30 mouse cellular contexts compared by ENCODE assay signal in genomic region chr5:27286876-27287275, GRCm38 (mm10).
DNase-seq lines count a peak whose midpoint lies in the region; ATAC-seq lines count a peak whose summit lies in the region.
"Had no signal": no experiment of that assay in that cellular context is flagged by ENCODE, and none has a peak within 500 bp of the region (broad histone marks: within the 10 kb centered on the region; RNA-seq: fewer than 3 reads in every experiment).

No protein-coding gene starts in this region.

- no peak overlapping the region for H3K4me3 ChIP-seq in forebrain, embryonic 14.5 days (ENCODE audit: low read depth, low read length)
- H3K4me3 ChIP-seq in forebrain, embryonic 11.5 days (ENCODE audit: low read depth, low read length), result no peak overlapping the region
- no peak overlapping the region for H3K4me3 ChIP-seq in forebrain, embryonic 16.5 days (replicated peaks; ENCODE audit: low read length)
- H3K4me3 ChIP-seq: embryonic facial prominence, embryonic 10.5 days; embryonic facial prominence, embryonic 13.5 days; erythroblast, embryonic 14.5 days; gastrocnemius, adult 2 months; heart, embryonic 12.5 days; heart, embryonic 15.5 days had no signal

- DNase-seq in forebrain, embryonic 14.5 days (ENCODE audit: low spot score), result peak; percentile 71
- DNase-seq in forebrain, embryonic 11.5 days (ENCODE audit: low spot score), result no peak
- peak; percentile 59 for DNase-seq in brain, adult 2 months (ENCODE audit: low read depth, low spot score)
- DNase-seq in left cerebral cortex, adult 11 months (ENCODE audit: low spot score), result no peak
- no peak for DNase-seq in neural tube, embryonic 10.5 days (ENCODE audit: extremely low spot score, low spot score)
- DNase-seq: adrenal gland, postnatal 10 days; adrenal gland, postnatal 36 days; B cell, adult 2 months; cerebellum, adult 11-12 months; cerebellum, adult 8-10 months; cerebellum, postnatal 10 days; cerebellum, postnatal 36 days; embryo, embryonic 11 days; gastrocnemius, adult 2 months; gastrocnemius, postnatal 25 days; heart, adult 18-20 months; heart, postnatal 10 days; heart, postnatal 36 days; kidney, adult 2 months had no signal

- H3K9ac ChIP-seq in forebrain, embryonic 14.5 days (ENCODE audit: low read length), result no peak overlapping the region
- no peak overlapping the region for H3K9ac ChIP-seq in forebrain, embryonic 11.5 days (ENCODE audit: low read length)
- no peak overlapping the region for H3K9ac ChIP-seq in forebrain, embryonic 16.5 days (replicated peaks; ENCODE audit: low read depth, low read length)
- H3K9ac ChIP-seq: embryonic facial prominence, embryonic 13.5 days; heart, embryonic 12.5 days; heart, embryonic 15.5 days; hindbrain, embryonic 14.5 days had no signal

- no peaks in the 10 kb centered on the region for H3K36me3 ChIP-seq in forebrain, embryonic 14.5 days (ENCODE audit: control insufficient read depth, insufficient read depth, low read length)
- H3K36me3 ChIP-seq in forebrain, embryonic 11.5 days (ENCODE audit: control insufficient read depth, insufficient read depth, low read length), result no peaks in the 10 kb centered on the region
- no peaks in the 10 kb centered on the region for H3K36me3 ChIP-seq in forebrain, embryonic 16.5 days (ENCODE audit: control insufficient read depth, insufficient read depth)
- H3K36me3 ChIP-seq: embryonic facial prominence, embryonic 10.5 days; embryonic facial prominence, embryonic 13.5 days; G1E; heart, embryonic 12.5 days; heart, embryonic 15.5 days had no signal

- no peak overlapping the region for H3K4me2 ChIP-seq in forebrain, embryonic 14.5 days (ENCODE audit: low read length)
- H3K4me2 ChIP-seq in forebrain, embryonic 11.5 days (ENCODE audit: low read depth, low read length, severe bottlenecking), result no peak overlapping the region
- no peak overlapping the region for H3K4me2 ChIP-seq in forebrain, embryonic 16.5 days (ENCODE audit: low read length)
- H3K4me2 ChIP-seq: embryonic facial prominence, embryonic 13.5 days; heart, embryonic 12.5 days; heart, embryonic 15.5 days; hindbrain, embryonic 14.5 days had no signal

- no peaks in the 10 kb centered on the region for H3K4me1 ChIP-seq in forebrain, embryonic 14.5 days (ENCODE audit: control insufficient read depth, insufficient read depth, low read length)
- no peaks in the 10 kb centered on the region for H3K4me1 ChIP-seq in forebrain, embryonic 11.5 days (replicated peaks; ENCODE audit: control insufficient read depth, insufficient read depth, low read length)
- no peaks in the 10 kb centered on the region for H3K4me1 ChIP-seq in forebrain, embryonic 16.5 days (replicated peaks; ENCODE audit: control insufficient read depth, insufficient read depth, low read length)
- H3K4me1 ChIP-seq: embryonic facial prominence, embryonic 10.5 days; embryonic facial prominence, embryonic 13.5 days; heart, embryonic 12.5 days; heart, embryonic 15.5 days had no signal

- no peaks in the 10 kb centered on the region for H3K27me3 ChIP-seq in forebrain, embryonic 14.5 days (replicated peaks; ENCODE audit: control insufficient read depth, insufficient read depth, low read length)
- H3K27me3 ChIP-seq in forebrain, embryonic 11.5 days (ENCODE audit: control insufficient read depth, insufficient read depth, low read length), result no peaks in the 10 kb centered on the region
- H3K27me3 ChIP-seq in forebrain, embryonic 16.5 days (replicated peaks; ENCODE audit: control insufficient read depth, insufficient read depth, low read length), result no peaks in the 10 kb centered on the region
- H3K27me3 ChIP-seq: CH12.LX; embryonic facial prominence, embryonic 13.5 days; heart, embryonic 12.5 days; heart, embryonic 15.5 days; Patski had no signal

- 20% methylated on average over 4 of the region's 4 CpGs for WGBS in forebrain, embryonic 14.5 days
- WGBS in forebrain, embryonic 11.5 days, result 61% methylated on average over 4 of the region's 4 CpGs
- WGBS in forebrain, embryonic 16.5 days, result 23% methylated on average over 4 of the region's 4 CpGs

- H3K9me3 ChIP-seq in forebrain, embryonic 14.5 days (replicated peaks; ENCODE audit: control insufficient read depth, low read length), result no peaks in the 10 kb centered on the region
- no peaks in the 10 kb centered on the region for H3K9me3 ChIP-seq in forebrain, embryonic 11.5 days (ENCODE audit: control insufficient read depth, low read length)
- no peaks in the 10 kb centered on the region for H3K9me3 ChIP-seq in forebrain, embryonic 16.5 days (ENCODE audit: control insufficient read depth, low read length)
- H3K9me3 ChIP-seq: embryonic facial prominence, embryonic 10.5 days; embryonic facial prominence, embryonic 13.5 days; heart, embryonic 12.5 days; heart, embryonic 15.5 days had no signal

- no peak overlapping the region for H3K27ac ChIP-seq in forebrain, embryonic 14.5 days (ENCODE audit: low read depth, low read length)
- H3K27ac ChIP-seq in forebrain, embryonic 11.5 days (ENCODE audit: low read depth, low read length), result no peak overlapping the region
- H3K27ac ChIP-seq in forebrain, embryonic 16.5 days (ENCODE audit: low read length), result no peak overlapping the region
- H3K27ac ChIP-seq: embryonic facial prominence, embryonic 10.5 days; embryonic facial prominence, embryonic 13.5 days; gastrocnemius, adult 2 months; heart, embryonic 15.5 days; hindbrain, embryonic 14.5 days had no signal

- peak; percentile 74 for ATAC-seq in forebrain, embryonic 14.5 days
- no peak for ATAC-seq in forebrain, embryonic 11.5 days (replicated peaks; ENCODE audit: low FRiP score)
- ATAC-seq in forebrain, embryonic 16.5 days, result peak; percentile 84
- ATAC-seq: intestine, postnatal 0 days; Patski had no signal

Comparison
In these comparisons a context has a peak if more than half of its experiments do, and no peak if none do; other contexts are left out.
1. DNase-seq: peak in forebrain, embryonic 14.5 days (single experiment) and brain, adult 2 months (single experiment); none in forebrain, embryonic 11.5 days (single experiment), left cerebral cortex, adult 11 months (single experiment) and neural tube, embryonic 10.5 days (single experiment).